Mouse (Mus musculus) embryonic fibroblast, embryonic 13.5 days (primary cell): Measurements from ENCODE around the gene Plekhg2.
A peak's percentile ranks its signal among the peaks of the same experiment; 100 is the strongest.

Source experiments
- CTCF ChIP-seq: IDR thresholded peaks from 2 replicates; pipeline ENCODE4 v1.5.1; 2011; ENCODE audit warnings: mild to moderate bottlenecking, control low read depth, low read length, moderate library complexity, borderline replicate concordance; ENCODE audit not compliant: insufficient read depth
- POLR2A ChIP-seq: IDR thresholded peaks from 2 replicates; pipeline ENCODE4 v1.6.1; 2011; ENCODE audit warnings: low read depth, mild to moderate bottlenecking, control low read depth, low read length, moderate library complexity

DNA sequence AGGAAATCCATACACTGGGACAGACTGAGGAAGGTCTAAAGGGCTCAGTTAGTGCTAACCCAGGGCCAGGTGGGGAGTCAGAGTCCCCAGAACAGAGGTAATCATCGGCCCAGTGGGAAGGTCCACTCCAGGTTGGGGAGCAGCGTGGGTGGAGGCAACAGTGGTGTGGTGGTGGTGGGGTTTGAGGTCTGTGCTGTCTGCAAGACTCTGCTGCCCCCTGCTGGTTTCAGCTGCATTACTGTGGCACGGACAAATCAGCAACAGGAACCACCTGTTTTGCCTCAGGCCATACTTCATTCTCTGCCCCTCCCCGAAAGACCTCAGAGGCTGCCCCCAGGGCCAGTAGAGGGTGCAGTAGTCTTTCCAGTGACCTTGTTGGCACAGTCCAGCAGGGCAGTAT lies 14.1 kb upstream of the Plekhg2 start:
- TF ChIP-seq POLR2A (no peak), CTCF (peak; percentile 97)
